Mouse (Mus musculus) neural tube, embryonic 12.5 days (tissue): Measurements from ENCODE around the gene Atpaf1. TPM values are rescaled to one million over a fixed set of nuclear protein-coding genes. Genes with fewer than 3 reads are reported as not detected.

Source experiments
- ATAC-seq: fragments of 200-750 bp; cut with Nextera tagmentation; 2 replicates; pipeline ENCODE4 v1.8.0; 2017; ENCODE audit warnings: low read depth, mild to moderate bottlenecking, moderate TSS enrichment, moderate library complexity; ENCODE audit not compliant: low FRiP score
- H3K27ac ChIP-seq: fragments of 300-500 bp; sonication (generic); 2 replicates; pipeline ENCODE4 v1.5.1; 2016
- H3K27me3 ChIP-seq: fragments of 300-500 bp; sonication (generic); replicated peaks from 2 replicates; pipeline ENCODE4 v1.6.1; 2016; ENCODE audit warnings: mild to moderate bottlenecking
- H3K36me3 ChIP-seq: fragments of 300-500 bp; sonication (generic); 2 replicates; pipeline ENCODE4 v1.6.1; 2016; ENCODE audit warnings: mild to moderate bottlenecking
- H3K4me1 ChIP-seq: fragments of 300-500 bp; sonication (generic); 2 replicates; pipeline ENCODE4 v1.6.1; 2016
- H3K4me2 ChIP-seq: fragments of 300-500 bp; sonication (generic); replicated peaks from 2 replicates; pipeline ENCODE4 v1.6.1; 2016; ENCODE audit warnings: mild to moderate bottlenecking
- H3K4me3 ChIP-seq: fragments of 300-500 bp; sonication (generic); 2 replicates; pipeline ENCODE4 v1.5.1; 2016
- H3K9ac ChIP-seq: fragments of 300-500 bp; sonication (generic); 2 replicates; pipeline ENCODE4 v1.6.1; 2016; ENCODE audit warnings: mild to moderate bottlenecking
- H3K9me3 ChIP-seq: fragments of 300-500 bp; sonication (generic); 2 replicates; pipeline ENCODE4 v1.6.1; 2016; ENCODE audit warnings: mild to moderate bottlenecking
- WGBS: fragments of 180-500 bp; shearing (Covaris S2); methylation state at CpG from one replicate; pipeline ENCODE4 v1.1.7; 2016; 5-methylcytosine and 5-hydroxymethylcytosine counted together
- polyA plus RNA-seq: library from polyadenylated mRNA; unstranded; fragments of >200 nt; fragmentation: Nextera tagmentation; extraction: Ambion mirVana; gene quantifications from 2 replicates; pipeline ENCODE4 v1.2.1, GENCODE M21; 2016

The Atpaf1 gene
- 36.2 and 44.5 TPM in 2 replicates for polyA plus RNA-seq

DNA sequence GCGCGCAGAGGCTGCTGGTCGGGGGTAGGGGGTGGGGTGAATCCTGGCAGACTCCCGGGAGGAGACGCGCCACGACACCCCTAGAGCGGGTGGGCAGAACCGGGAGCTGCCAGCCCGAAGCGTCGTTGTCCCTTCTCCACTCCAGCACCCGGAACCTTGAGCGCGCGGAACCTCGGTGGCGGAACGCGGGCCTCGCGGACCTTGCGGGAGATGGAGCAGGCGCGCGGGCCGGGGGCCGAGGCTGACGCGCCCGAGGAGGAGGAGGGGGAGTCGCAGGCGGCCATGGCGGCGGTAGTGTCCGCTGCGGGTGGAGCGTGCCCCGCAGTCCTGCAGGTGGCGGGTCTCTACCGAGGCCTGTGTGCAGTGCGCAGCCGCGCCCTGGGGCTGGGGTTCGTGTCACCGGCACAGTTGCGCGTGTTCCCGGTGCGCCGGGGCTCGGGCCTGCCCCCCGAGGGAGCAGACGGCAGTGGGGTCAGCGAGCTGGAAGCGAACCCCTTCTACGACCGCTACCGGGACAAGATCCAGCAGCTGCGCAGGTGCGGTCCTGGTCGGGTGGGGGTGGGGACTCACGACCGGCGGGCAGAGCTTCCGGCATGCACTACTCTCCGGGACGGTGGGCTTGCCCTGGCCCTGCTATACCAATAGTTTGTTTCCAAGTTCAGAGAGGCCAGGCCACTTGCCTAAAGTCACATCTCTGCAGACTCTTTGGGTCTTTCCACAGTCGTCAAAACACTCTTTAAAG is at the start of gene Atpaf1:
Atpaf1 (plus strand) TSS at position 44 of the 742 bp plus-strand sequence.
- under 1% methylated on average over 69 of the region's 69 CpGs for WGBS
- no peaks in the 10 kb centered on the region for H3K27me3 ChIP-seq
- peak within 1 kb of the TSS; percentile 61 for H3K4me3 ChIP-seq
- peak; percentile 91 for ATAC-seq
- H3K9me3 ChIP-seq, result no peaks in the 10 kb centered on the region
- H3K9ac ChIP-seq, result peak within 1 kb of the TSS; percentile 67
- peaks cover 5% of the 10 kb centered on the region; the same call in 1 of the 2 replicates for H3K36me3 ChIP-seq
- H3K4me2 ChIP-seq, result peak within 1 kb of the TSS; percentile 65
- no peak within 1 kb of the TSS for H3K27ac ChIP-seq
- peaks cover 14% of the 10 kb centered on the region for H3K4me1 ChIP-seq

DNA sequence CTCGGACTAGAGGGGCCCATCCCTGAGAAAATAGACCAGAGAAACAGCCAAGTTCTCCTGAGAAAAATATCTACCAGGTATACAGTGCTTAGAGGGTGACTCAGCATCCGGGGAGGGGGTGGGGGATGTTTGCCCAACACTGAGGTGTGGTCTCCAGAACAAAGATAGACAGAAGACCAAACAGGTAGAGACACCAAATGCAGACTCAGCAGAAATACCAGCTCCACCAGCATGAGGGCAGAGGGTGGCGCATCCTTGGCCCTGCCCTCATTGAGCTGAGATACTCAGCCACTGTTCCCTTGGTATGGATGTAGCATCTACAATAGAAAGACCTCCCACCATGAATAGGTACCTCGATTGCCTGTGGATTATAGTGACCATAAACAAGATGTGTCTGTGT is 49.7 kb upstream of the Atpaf1 start:
- no peak overlapping the region for H3K9ac ChIP-seq
- H3K9me3 ChIP-seq, result no peaks in the 10 kb centered on the region
- H3K4me3 ChIP-seq, result no peak overlapping the region
- 68% methylated on average over 4 of the region's 4 CpGs for WGBS
- peaks cover 17% of the 10 kb centered on the region for H3K4me1 ChIP-seq
- 0 out of 2 replicates have a peak, but pooled peaks cover 4% of the 10 kb centered on the region for H3K27me3 ChIP-seq
- no peak overlapping the region for H3K27ac ChIP-seq
- H3K4me2 ChIP-seq, result no peak overlapping the region
- no peaks in the 10 kb centered on the region for H3K36me3 ChIP-seq
- ATAC-seq, result no peak

DNA sequence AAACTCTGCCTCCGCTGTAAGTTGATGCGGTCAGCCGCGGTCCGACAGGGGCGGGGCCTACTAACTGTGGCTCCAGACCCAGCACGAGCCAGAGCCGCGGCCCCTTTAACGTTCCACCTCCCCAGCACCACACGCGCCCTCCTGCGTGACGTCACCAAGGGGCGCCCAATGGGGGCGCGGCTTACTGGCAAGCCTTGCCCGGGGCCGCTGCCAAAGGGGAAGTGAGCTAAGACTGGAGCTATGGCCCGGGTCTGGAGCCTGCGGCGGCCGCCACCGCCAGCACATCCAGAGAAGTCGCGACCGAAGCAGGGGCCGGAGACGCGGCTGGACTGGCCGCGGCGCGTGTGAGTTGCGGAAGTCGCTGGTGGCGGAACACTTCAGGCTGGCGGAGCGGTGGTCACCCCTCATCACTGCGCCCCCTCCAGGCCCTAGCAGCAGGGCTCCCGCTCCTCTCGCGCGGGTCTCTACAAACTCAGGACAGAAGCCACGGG is 47.0 kb upstream of the Atpaf1 start, which contains the start of gene Efcab14:
Efcab14 (plus strand) TSS at position 194 of the 491 bp plus-strand sequence.
- peak within 1 kb of the TSS; percentile 50; the same call in 1 of the 2 replicates for H3K27ac ChIP-seq
- H3K36me3 ChIP-seq, result peaks cover 23% of the 10 kb centered on the region
- peak within 1 kb of the TSS; percentile 83 for H3K4me2 ChIP-seq
- no peaks in the 10 kb centered on the region for H3K27me3 ChIP-seq
- peak; percentile 100 for ATAC-seq
- no peaks in the 10 kb centered on the region for H3K9me3 ChIP-seq
- WGBS, result under 1% methylated on average over 45 of the region's 45 CpGs
- peaks cover 17% of the 10 kb centered on the region for H3K4me1 ChIP-seq
- H3K4me3 ChIP-seq, result peak within 1 kb of the TSS; percentile 80
- H3K9ac ChIP-seq, result peak within 1 kb of the TSS; percentile 74

DNA sequence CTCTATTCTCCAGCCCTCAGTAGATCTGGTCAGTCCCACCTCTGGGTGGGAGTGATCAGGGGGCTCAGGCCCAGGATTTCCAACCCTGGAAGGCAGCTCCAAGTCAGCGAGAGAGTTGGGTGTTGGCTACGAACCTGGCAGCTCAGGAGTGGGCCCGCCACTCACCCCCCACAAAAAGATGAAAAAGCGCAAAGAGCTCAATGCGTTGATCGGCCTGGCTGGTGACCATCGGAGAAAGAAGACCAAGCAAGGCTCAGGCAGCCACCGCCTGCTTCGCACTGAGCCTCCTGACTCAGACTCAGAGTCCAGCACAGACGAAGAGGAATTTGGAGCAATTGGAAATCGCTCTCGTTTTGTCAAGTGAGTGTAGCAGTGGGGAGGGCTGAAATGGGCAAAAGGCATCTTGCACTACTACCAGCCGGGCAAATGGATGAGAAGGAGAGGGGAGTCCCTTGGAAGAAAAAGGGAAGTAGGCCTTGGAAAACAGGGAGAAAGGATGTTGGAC is 46.1 kb upstream of the Atpaf1 start:
- H3K27me3 ChIP-seq, result no peaks in the 10 kb centered on the region
- H3K4me2 ChIP-seq, result peak overlapping the region; percentile 83
- H3K9ac ChIP-seq, result peak overlapping the region; percentile 74
- no peak for ATAC-seq
- peaks cover 17% of the 10 kb centered on the region for H3K4me1 ChIP-seq
- H3K9me3 ChIP-seq, result no peaks in the 10 kb centered on the region
- 52% methylated on average over 13 of the region's 13 CpGs for WGBS
- peaks cover 29% of the 10 kb centered on the region for H3K36me3 ChIP-seq
- H3K27ac ChIP-seq, result no peak overlapping the region
- peak overlapping the region; percentile 80 for H3K4me3 ChIP-seq

DNA sequence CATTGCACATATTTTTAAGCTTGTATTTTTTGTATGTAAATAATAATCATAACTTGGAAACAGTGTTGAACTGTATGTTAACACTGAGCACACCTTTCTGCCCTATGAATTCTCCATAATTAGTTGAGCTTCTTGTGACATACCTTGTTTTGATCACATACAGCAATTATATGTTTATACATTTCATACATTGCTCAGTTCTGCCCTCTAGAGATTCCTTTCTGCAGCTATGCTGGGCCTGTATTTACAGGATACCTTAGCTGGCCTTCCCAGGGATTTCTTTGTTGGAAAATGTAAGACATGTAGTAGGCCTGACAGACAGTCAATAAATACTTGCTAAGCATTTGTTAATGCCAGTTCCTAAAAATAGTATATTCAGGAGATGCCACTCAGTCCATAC is 42.0 kb upstream of the Atpaf1 start:
- Histone ChIP-seq H3K4me3 (no peak overlapping the region), H3K36me3 (peaks cover 36% of the 10 kb centered on the region)

DNA sequence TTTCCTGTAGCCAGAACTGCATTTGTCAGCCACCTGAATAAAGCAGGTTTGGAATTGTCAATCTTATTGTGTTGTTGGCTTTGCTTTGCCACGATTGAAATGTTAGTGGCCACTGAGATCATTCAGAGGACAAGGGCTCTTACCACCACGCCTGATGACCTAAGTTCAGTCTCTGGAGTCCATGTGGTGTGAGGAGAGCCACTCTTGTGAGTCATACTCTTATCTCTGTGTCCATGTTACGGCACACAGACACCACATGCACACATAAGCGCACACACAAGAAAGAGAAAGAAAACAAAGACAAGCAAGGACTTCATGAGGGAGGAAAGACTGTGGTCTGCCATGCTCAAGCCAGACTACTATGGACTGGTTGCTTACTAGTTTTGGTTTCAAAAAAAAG is 41.5 kb upstream of the Atpaf1 start:
- peaks cover 38% of the 10 kb centered on the region for H3K36me3 ChIP-seq

More for the DNA sequence above, 42.0 kb upstream of the Atpaf1 start:
- ATAC-seq, result no peak
- Histone ChIP-seq H3K9me3 (no peaks in the 10 kb centered on the region), H3K4me2 (no peak overlapping the region), H3K4me1 (peaks cover 17% of the 10 kb centered on the region), H3K27me3 (no peaks in the 10 kb centered on the region), H3K9ac (no peak overlapping the region), H3K27ac (no peak overlapping the region)

DNA sequence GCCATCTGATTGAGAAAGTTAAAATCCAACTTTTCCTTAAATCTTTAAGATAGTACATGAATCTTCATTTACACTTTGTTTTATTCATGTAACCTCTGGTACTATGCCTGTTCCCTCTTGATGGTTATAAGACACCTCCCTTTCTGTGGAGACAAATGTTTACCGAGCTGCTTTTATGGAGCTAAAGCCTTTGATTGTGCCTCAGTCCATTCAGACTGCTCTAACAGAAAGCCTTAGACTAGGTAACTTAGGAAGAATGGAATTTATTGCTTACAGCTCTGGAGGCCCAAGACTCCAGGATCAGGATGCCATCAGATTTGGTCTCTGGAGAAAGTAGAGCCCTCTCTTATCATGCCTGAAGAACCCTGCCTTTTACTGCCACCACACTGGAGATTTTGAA is 36.4 kb upstream of the Atpaf1 start:
- H3K9ac ChIP-seq, result no peak overlapping the region
- no peaks in the 10 kb centered on the region for H3K27me3 ChIP-seq
- H3K4me1 ChIP-seq, result no peaks in the 10 kb centered on the region
- no peak for ATAC-seq
- no peak overlapping the region for H3K27ac ChIP-seq
- 2% methylated on average over 1 of the region's 1 CpGs for whole genome bisulfite sequencing
- H3K36me3 ChIP-seq, result peaks cover 25% of the 10 kb centered on the region
- H3K4me3 ChIP-seq, result no peak overlapping the region
- H3K9me3 ChIP-seq, result no peaks in the 10 kb centered on the region
- no peak overlapping the region for H3K4me2 ChIP-seq

More for the DNA sequence above, 41.5 kb upstream of the Atpaf1 start:
- H3K27ac ChIP-seq, result no peak overlapping the region
- H3K4me3 ChIP-seq, result no peak overlapping the region
- H3K9ac ChIP-seq, result no peak overlapping the region
- ATAC-seq, result no peak
- H3K27me3 ChIP-seq, result no peaks in the 10 kb centered on the region
- WGBS, result 89% methylated on average over 4 of the region's 4 CpGs
- H3K4me1 ChIP-seq, result peaks cover 16% of the 10 kb centered on the region
- no peaks in the 10 kb centered on the region for H3K9me3 ChIP-seq
- no peak overlapping the region for H3K4me2 ChIP-seq

DNA sequence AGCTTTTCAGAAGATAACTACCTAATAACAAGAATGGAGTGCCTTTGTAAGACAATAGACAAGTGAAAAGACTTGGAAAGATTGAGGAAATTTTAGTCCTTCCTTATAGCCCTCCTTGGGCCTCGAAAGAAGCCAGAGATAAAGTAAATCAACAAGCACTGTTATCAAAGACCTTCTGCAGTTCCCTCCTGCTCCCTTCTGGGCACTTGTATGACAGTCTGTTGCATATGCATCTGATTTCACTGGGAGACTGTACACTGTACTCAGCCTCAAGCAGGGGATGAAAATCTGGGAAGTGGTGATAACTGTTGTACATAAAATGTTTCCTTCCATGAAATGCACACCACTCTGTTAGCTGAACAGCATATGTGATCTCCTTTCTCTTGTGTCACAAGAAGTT is 35.3 kb upstream of the Atpaf1 start:
- Histone ChIP-seq H3K27me3 (no peaks in the 10 kb centered on the region), H3K36me3 (peaks cover 34% of the 10 kb centered on the region), H3K4me3 (no peak overlapping the region), H3K9ac (no peak overlapping the region), H3K4me2 (no peak overlapping the region), H3K4me1 (no peaks in the 10 kb centered on the region), H3K27ac (no peak overlapping the region), H3K9me3 (no peaks in the 10 kb centered on the region)
- WGBS, result 84% methylated on average over 1 of the region's 1 CpGs
- ATAC-seq, result no peak

DNA sequence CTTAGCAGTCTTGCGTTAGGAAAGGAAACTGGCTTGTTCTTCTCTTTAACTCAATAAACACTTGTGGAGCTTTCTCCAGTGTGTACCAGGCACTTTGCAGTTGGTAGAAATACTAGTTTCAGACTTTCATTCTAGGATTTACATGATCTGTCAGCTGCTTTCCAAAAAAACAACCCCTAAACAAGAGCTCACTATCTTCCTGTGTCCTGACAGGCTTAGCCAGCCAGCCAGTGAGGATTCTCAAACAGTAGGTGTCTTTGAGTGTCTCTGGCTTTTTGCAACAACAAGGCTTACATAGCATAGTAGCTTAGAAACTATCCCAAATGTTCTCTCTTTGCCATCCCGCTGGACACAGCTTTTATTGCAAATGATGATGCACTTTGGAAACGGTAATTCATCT is 30.5 kb upstream of the Atpaf1 start:
- Histone ChIP-seq H3K4me3 (no peak overlapping the region), H3K9me3 (no peaks in the 10 kb centered on the region), H3K9ac (no peak overlapping the region), H3K36me3 (peaks cover 30% of the 10 kb centered on the region), H3K27ac (no peak overlapping the region), H3K4me2 (no peak overlapping the region), H3K4me1 (no peaks in the 10 kb centered on the region), H3K27me3 (no peaks in the 10 kb centered on the region)
- whole genome bisulfite sequencing, result 92% methylated on average over 3 of the region's 3 CpGs
- no peak for ATAC-seq

DNA sequence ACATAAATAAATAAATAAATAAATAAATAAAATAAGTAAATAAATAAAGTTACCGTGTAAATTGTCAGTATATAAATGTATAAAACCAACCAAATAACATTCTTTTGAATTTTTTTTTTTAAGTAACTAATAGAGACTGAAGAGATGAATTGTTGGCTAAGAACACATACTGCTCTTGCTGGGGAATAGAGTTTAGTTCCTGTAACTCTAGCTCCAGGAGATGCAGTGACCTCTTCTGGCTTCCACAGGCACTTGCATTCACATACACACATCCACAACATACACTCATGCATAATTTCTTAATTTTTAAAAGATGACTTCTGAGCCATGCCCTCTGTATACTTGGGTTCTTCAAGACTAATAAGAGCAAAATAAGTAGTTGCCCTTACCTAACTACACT is 29.8 kb upstream of the Atpaf1 start:
- Histone ChIP-seq H3K4me3 (no peak overlapping the region), H3K4me2 (no peak overlapping the region), H3K9ac (no peak overlapping the region), H3K27me3 (no peaks in the 10 kb centered on the region), H3K36me3 (peaks cover 29% of the 10 kb centered on the region), H3K9me3 (no peaks in the 10 kb centered on the region), H3K4me1 (no peaks in the 10 kb centered on the region), H3K27ac (no peak overlapping the region)
- 94% methylated on average over 1 of the region's 1 CpGs for WGBS
- ATAC-seq, result no peak

DNA sequence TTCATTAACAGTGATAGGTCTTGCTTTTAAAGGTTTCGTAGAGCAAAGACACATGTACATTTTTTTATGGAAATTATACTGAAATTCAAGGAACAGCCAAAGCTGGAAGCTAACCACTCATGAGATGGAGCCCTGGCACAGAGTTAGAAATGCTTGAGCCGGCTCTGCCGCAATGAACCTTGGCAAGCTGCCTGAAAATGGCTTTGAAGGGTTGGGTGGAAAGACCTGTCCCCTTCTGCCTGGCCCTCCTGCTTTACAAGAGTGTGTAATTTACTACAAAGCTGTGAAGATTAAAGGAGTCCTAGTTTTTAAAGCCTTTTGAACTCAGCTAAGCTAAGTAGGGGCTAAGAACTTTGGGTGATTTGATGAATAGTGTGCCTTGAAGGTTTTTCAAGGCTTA is 23.4 kb upstream of the Atpaf1 start:
- ATAC-seq, result no peak
- no peaks in the 10 kb centered on the region for H3K27me3 ChIP-seq
- H3K4me1 ChIP-seq, result no peaks in the 10 kb centered on the region
- 52% methylated on average over 3 of the region's 3 CpGs for WGBS
- no peak overlapping the region for H3K9ac ChIP-seq
- H3K27ac ChIP-seq, result no peak overlapping the region
- no peaks in the 10 kb centered on the region for H3K9me3 ChIP-seq
- peaks cover 41% of the 10 kb centered on the region for H3K36me3 ChIP-seq
- no peak overlapping the region for H3K4me3 ChIP-seq
- H3K4me2 ChIP-seq, result no peak overlapping the region

DNA sequence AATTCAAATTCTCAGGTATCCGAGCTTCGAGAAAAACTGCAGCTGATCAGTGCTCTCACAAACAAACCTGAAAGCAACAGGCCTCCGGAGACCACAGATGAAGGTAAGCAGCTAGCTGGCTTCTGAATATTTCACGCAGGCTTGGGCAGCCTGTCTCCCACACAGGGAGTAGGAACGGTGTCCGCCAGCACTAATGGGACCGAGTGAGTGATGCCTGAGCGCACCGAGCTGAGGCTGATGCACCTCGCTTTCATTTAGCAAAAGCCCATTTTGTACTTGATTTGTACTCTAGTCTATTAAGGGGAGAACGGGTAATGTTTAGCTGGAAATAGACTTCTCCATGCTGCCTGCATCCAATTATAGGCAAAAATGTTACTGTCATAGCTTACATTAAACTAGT is 20.0 kb upstream of the Atpaf1 start:
- H3K36me3 ChIP-seq, result peaks cover 39% of the 10 kb centered on the region
- 89% methylated on average over 11 of the region's 11 CpGs for WGBS
- H3K9me3 ChIP-seq, result no peaks in the 10 kb centered on the region

More for the DNA sequence above, 20.0 kb upstream of the Atpaf1 start:
- Histone ChIP-seq H3K27me3 (no peaks in the 10 kb centered on the region), H3K4me3 (no peak overlapping the region), H3K4me1 (peaks cover 8% of the 10 kb centered on the region; the same call in 1 of the 2 replicates), H3K4me2 (no peak overlapping the region), H3K27ac (no peak overlapping the region), H3K9ac (no peak overlapping the region)
- ATAC-seq, result no peak
